Mouse (Mus musculus) megakaryocyte, embryonic 14.5 days (primary cell): ENCODE data around the gene Marc2.

ENCODE experiments used
- FLI1 ChIP-seq: IDR thresholded peaks from 2 replicates; pipeline ENCODE4 v1.6.1; 2012; ENCODE audit warnings: low read length, inconsistent platforms, mixed read lengths
- GATA1 ChIP-seq: IDR thresholded peaks from 3 replicates; pipeline ENCODE4 v1.6.1; 2012; ENCODE audit warnings: mixed read lengths, low read length, inconsistent platforms, borderline replicate concordance

- no peak for TF ChIP-seq GATA1
- no peak for TF ChIP-seq FLI1
Measured at GRCm38 (mm10) chr1:184833499-184833898, 12.8 kb downstream of the Marc2 start.
